Mouse (Mus musculus) cerebellum, adult 11 months (tissue): ENCODE measurements around the gene Ndufv1.
"Not testable (repeated sequence)": the region's sequence is repeated elsewhere in the genome, so short reads cannot be mapped to it uniquely, and the experiment has no call there.

Experiments used
- DNase-seq: peaks from one replicate; pipeline ENCODE4 v3.0.0; 2022

The Ndufv1 gene

DNA sequence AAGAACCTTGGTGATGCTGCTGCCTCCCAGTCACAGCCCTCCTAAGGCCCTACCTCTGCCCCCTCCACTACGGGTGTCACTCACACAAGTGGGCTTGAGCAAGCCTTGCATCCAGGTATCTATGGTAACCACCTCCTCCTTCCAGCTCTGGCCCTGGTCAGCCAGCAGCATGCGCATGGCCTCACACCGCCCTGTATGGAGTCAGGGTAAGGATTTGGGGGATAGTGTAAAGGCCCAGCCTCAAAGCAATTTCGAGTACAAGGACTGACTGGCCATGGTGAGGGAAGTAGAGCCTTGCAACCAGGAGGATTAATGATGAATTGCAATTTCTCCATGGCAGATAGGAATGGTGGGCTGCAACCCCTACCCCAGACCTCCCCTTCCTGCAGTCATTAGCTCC, 28.9 kb upstream of the Ndufv1 start:
- DNase-seq = not testable (repeated sequence)

DNA sequence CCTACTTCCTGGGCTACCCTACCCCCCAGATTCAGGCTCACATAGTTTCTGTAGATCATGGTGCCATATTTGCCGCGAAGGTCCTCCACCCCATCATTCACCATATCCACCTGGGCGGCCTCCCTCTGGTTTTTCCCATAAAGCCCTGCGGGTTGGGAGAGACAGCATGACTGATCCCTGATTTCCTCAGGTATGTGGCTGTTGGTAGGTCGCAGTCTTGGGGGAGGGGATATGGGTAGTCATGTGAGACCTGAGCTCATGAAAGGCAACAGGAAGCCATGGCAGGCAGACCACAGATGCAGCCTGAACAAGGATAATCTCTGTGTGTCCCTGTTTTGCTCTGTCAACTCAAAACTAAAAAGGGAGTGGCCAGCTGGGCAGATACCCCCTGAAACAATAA, 28.3 kb upstream of the Ndufv1 start:
- not testable (repeated sequence) for DNase-seq

DNA sequence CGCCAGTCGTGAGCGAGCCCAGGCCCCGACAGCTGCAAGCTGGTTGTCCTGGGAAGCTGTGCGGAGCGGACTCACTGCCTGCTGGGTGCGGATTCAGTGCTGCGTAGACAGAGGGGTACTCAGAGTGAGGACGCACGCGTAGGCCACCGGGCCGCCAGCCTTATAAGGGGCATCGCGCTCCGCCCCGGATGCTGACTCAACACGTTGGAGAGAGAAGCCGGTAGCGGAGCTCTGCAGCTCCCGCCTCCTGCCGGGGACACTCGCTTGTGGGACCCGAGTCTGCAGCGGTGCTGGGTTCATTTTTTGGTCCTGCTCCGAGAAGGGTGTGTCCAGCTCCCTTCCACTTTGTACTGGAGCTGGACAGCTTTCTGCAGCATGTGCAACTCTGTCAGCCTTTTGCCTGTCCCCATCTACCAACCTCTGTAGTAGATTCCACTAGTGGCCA, 25.2 kb upstream of the Ndufv1 start, which contains the start of gene Gstp1:
TSS of gene Gstp1 (minus strand) at position 198 of the 445 bp plus-strand sequence.
- DNase-seq = peak; percentile 75

DNA sequence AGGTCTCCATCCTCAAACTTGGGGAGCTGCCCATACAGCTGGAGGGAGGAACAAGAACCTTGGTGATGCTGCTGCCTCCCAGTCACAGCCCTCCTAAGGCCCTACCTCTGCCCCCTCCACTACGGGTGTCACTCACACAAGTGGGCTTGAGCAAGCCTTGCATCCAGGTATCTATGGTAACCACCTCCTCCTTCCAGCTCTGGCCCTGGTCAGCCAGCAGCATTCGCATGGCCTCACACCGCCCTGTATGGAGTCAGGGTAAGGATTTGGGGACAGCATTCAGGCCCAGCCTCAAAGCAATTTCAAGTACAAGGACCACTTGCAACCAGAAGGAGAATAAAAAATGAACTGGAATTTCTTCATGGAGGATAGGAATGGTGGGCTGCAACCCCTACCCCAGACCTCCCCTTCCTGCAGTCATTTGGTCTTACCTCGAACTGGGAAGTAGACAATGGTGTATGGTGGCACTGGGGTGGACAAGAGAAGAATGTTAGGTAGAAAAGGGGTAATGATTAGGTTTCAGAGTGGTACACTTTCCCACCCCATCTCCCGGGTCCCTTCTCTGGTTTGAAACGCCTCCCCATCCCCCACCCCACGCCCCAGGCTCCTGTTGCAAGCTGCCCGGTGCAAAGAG, 24.7 kb upstream of the Ndufv1 start:
- DNase-seq = not testable (repeated sequence)

DNA sequence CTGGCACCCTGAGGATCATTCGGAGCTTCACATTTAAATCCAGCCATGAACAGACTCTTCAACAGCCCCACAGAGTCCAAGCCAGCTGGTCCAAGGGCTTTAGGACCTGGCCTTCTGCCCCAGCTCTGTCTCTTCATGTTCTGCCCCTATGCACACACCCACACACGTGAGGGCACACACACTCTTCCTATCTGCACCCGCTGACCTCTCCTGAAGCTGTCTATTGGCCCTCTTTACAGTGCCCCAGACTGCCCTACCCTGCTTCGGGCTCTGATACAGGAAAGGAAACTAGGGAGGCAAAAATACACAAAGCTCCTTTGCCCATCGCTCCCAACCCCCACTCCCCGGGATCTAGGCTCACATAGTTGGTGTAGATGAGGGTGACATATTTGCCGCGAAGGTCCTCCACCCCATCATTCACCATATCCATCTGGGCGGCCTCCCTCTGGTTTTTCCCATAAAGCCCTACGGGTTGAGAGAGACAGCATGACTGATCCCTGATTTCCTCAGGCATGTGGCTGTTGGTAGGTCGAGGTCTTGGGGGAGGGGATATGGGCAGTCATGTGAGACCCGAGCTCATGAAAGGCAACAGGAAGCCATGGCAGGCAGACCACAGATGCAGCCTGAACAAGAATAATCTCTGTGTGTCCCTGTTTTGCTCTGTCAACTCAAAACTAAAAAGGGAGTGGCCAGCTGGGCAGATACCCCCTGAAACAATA, 23.9 kb upstream of the Ndufv1 start:
- DNase-seq = no peak

DNA sequence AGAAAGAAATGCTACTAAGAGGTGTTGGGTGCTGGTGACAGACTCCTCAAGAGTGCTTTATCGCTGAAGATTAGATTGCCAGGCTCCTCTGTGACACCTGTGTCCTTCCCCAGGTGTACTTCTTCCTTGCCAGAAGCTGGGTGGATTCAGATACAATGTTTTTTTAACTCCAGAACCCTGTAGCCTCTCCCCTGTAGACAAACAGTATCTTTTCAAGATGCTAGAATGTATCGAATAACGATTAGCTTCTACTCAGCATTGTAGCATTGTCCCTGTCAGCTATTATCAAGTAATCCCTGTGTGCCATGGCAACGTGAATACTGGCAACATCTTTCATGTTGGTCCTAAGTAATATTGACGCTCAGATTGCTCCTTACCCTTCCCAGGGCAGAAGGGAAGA, 21.1 kb upstream of the Ndufv1 start:
- DNase-seq = no peak

DNA sequence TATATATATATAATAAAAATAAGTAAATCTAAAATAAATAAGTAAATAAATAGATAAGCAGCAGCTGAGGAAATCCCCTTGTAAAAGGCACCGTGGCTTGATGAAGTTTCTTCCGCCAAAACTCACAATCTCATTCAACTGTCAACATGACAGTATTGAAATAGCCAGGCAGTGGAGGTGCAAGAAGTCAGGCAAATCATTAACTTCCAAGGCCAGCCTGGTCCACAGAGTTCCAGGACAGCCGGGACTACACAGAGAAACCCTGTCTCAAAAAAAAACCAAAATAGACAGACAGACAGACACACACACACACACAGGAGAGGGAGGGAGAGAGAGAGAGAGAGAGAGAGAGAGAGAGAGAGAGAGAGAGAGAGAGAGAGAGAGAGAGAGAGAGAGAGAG, 20.7 kb upstream of the Ndufv1 start:
- DNase-seq = no peak

DNA sequence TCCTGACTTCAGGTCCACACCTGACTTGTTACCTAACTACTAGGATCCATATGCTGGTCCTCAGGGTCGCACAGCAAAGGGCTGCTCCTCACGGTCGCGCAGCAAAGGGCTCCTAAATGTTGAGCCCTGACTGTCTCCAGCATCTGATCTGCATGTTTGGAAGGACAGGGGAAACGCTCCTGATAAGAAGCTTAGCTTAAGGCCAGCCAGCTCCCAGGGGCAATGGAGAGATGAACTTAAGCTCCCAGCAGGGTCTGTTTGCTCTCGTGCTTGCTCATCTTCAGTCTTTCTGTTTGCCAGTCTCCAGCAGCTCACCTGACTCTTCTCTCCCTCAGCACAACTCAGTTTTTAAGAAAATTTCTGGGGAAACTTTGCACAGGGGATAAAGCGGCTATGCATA, 20.1 kb upstream of the Ndufv1 start:
- no peak for DNase-seq

DNA sequence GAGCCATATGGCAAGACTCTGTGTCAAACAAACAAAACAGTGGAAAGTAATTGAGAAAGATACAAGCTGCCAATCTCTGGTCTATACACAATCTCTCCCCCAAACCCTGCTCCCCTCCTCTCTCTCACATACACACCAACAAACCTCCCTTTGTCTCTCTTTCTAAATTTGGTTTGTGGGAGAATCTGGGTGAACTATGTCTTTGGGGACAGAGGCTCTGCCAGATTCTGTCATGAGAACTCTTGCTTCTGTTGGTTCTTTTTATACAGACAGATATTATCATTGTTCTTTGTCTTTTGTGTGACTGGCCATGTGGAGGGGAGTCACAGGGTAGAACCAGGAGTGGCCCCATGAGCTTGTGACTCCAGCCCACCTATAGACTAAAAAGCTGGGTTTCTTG, 15.0 kb upstream of the Ndufv1 start:
- no peak for DNase-seq

DNA sequence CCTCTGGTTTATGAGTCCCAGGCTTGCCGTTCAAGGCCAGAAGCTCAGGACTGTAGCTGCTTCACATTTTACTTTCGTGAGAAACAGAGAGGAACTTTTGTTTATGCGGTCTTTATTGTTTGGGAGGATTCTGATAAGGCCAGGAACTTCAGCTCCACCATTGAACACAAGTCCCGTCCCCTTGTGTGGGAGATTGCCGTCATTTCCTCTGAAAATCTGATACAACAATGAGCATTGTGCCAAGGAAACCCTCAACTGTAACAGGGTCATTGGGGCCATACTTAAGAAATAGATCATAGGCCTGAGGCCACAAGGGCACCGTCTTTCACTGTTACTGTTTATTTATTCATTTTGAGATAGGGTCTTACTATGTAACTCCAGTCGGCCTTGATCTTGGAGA, 10.6 kb upstream of the Ndufv1 start:
- DNase-seq = no peak

DNA sequence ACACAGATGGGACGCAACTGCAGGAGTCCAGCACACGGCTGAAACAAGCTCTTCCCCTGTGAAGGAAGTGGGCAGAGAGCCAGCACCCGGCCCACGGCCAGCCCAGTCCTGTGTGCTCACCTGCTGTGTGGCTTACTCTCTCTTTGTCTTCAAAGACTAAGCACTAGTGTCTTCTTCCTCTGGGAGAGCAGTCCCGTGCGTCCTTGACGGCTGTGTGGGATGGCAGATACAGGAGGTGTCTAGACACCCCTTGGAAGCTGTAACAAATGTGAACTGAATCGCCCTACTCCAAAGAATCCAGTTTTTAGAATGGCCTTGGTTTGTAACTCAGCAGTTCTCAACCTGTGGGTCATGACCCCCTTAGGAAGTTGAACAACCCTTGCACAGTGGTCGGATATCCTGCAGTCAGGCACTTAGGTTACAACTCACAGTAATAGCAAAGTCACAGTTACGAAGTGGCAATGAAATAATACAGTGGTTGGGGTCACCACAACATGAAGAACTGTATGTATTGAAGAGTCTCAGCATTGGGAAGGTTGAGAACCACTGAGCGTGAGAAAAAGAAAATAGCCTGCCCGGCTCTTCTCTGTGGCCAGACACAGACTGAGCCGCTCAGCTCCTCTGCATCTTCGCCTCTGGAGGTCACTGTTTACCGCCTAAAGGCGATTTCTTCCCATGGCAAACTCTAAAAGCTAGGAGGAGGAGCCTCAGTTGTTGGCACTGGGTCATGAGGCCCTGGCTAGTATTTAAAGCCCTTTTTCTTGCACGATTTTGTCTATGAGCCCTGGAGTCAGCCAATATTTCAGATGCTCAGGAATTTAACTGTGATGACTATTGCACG, 6.4 kb upstream of the Ndufv1 start:
- DNase-seq = peak; percentile 84

DNA sequence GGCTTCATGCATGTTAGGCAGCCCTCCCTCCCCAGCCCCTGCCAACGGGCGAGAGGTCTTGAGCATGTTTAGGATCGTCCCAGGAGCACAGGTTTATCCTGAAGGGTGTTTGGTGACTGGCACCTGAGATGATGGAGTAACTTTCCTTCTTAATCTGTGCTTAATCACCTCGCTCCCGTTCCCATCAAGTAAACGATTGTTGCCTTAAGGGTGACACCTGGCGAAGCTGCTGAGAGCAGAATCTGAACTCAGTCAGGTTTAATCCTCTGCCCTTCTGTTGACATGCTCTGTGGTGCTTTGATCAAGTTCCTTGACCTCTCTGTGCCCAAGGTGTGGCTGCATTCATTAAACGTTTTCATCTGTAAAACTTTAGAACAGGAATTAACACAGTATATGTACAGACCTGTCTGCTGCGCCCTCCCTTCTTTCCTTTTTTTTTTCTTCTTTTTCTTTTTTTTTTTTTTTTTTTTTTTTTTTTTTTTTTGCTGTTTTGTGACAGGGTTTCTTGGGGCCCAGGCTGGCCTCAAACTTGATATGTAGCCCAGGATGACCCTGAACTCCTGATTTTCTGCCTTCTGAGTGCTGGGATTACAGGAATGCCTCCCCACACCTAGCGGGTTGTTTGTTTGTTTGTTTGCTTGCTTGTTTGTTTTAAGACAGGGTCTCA, 5.4 kb upstream of the Ndufv1 start:
- DNase-seq = no peak

DNA sequence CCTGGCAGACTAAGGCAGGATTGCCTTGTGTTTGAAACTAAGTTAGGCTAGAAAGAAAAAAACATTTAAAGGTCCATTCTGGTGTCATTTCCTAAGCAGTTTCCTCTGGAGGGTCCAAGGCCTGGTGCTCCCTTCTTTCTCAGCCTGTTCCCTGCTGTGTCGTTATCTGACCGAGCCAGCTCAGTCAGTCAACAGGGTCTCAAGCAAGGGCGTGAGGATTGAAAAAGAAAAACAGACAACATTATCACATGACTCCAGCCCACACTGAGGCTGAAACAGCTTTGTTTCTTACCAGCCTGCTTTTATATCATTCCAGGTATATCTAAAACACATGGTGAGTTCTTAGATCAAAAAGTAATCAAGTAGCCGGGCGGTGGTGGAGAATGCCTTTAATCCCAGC, 3.0 kb upstream of the Ndufv1 start:
- no peak for DNase-seq

DNA sequence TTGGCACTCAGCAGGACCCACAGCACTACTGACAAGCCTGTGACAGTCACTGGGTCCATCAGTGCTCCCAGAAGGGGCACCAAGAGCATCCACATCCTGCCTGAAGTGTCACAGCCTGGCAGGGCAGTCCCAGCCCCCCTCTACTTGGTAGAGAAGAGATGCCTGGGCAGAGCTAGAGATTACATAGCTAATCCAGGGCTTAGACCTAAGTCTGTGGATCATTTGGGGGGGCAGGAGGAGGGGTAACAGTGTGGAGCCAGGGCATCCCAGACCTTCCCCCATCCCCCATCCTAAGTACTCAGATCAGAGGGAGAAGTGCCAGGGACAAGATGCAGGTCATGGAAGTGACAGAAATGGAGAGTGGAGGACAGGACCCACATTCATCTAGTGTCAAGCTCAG, 2.2 kb upstream of the Ndufv1 start:
- DNase-seq = no peak

DNA sequence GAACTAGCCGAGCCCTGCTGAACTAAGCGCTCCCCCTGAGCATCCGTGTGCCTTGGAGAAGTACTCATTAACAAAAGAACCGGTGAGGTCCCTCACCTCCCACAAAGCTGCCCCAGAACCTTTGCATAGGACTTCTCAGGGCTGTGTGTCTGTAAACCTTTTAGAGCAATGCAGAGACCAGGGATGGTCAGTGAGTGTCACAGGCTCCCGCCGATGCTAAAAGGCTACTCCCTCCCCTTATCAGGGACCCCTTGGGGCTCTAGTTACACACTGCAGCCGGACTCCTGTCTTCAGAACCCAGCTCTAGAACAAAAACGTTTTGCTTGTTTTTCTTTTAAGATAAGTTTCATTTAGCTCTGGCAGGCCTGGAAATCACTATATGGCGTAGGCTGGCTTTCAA, 460 bp upstream of the Ndufv1 start:
- no peak for DNase-seq

DNA sequence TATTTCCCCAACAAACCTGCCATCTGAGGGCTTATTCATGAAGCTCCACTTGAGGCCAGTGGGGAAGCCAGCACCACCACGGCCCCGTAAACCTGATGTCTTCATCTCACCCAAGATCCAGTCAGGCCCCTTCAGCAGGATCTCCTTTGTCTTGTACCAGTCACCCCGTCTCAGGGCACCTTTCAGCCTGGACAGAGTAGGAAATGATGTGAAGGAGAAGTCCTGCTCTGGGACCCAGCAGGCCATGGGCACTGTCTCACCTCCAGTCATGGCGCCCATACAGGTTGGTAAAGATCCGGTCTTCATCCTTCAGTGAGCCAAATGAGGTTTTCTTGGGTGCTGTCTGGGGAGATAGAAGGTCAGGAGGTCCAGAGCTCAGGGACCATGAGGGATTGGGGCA, 1.5 kb downstream of the Ndufv1 start:
- DNase-seq = no peak

DNA sequence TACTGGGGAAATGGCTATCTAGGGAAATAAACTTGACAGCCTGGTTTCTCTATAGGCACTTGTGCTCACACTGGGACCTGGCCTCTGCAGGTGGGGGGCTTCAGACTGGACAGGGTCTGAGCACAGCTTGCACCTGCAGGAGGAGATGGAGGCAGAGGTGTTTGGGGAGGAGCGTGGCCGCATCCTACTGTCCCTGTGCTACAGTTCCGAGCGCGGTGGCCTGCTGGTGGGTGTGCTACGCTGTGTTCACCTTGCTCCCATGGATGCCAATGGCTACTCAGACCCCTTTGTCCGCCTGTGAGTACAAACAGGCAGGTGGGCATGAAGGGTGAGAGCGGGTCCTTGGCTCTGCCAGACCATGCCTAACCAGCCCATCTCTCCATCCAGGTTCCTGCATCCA, 6.6 kb downstream of the Ndufv1 start:
- no peak for DNase-seq

DNA sequence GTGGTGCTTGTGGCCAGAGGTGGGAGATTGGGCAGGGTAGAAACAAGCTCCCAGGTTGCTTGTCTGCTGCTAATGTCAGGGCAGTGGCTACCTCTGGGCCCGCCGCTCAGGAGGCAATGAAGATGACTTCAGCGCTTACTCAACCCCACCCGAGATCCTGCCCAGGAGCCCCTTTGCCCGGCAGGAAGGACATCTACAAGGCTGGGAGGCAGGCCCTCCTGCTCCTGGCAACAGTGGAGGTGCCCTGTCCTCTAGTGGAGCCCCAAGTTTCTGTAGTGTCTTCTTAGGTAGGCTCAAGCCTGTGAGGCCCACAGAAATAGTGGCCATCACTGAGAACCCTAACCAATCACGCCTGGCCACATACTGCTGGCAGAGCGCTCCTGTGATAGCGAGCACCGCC, 7.5 kb downstream of the Ndufv1 start:
- no peak for DNase-seq

DNA sequence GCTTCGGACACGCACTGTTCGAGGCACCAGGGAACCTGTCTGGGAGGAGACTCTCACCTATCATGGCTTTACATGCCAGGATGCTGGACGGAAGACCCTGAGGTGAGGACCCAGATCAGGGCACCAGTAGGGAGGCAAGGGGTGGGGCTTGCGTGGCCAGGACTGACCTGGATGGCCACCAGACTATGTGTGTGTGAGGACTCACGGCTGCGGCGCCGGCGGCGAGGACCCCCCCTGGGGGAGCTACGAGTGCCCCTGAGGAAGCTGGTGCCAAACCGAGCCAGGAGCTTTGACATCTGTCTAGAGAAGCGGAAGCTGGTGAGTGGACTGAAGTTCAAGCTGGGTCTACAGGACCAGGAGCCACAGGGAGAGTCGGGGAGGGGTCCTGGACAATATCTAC, 8.3 kb downstream of the Ndufv1 start:
- no peak for DNase-seq

DNA sequence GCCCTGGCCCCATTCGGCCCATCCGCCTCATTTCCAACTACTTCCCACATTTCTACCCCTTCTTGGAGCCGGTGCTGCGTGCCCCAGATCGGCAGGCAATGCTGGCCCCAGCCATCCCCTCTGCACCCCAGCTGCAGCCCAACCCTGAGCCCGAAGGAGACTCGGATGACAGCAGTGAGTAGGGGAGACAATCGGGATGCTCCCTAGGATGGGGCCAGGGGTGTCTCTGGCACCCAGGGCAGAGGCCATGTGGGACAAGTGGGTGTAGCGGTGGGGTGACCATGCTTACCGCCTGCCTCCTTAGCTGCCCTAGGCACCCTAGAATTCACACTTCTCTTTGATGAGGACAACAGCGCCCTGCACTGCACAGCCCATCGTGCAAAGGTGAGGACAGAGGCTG, 9.0 kb downstream of the Ndufv1 start:
- no peak for DNase-seq

DNA sequence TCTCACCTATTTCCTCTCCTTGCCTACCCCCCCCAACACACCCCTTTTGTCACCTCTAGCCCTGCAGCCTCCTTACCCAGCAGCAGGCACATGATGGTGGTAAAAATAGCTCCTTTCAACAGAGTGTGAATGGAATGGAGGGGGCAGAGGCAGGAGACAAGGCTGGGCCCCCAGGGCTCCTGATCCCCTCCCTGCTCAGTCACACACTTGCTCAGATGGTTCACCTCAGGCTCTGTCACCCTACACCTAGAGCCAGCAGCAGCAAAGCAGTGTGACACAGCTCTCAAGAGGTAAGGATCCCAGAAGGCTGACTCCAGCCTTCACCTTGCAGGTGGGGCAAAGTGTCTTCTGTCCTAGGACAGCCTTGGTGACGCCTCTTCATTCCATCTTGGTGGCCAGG, 9.5 kb downstream of the Ndufv1 start, which contains the start of gene Doc2g:
TSS of gene Doc2g (plus strand) at position 202 of the 400 bp plus-strand sequence.
- no peak for DNase-seq

DNA sequence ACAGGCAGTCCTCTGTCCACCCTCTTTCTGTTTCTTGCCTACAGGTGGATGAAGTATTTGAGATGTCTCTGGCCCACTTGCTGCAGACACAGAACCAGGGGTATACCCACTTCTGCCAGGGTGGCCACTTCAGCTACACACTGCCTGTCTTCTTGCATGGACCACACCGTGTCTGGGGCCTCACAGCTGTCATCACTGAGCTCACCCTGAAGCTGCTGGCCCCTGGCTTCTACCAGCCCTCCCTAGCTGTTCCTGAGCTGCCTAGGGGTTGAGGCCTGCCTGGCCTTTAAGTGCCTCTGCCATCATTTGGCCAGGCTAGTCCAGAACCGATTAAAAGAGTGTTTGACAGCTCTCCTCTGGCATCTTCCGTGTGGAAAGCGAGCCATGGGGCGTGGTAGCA, 10.9 kb downstream of the Ndufv1 start:
- no peak for DNase-seq

DNA sequence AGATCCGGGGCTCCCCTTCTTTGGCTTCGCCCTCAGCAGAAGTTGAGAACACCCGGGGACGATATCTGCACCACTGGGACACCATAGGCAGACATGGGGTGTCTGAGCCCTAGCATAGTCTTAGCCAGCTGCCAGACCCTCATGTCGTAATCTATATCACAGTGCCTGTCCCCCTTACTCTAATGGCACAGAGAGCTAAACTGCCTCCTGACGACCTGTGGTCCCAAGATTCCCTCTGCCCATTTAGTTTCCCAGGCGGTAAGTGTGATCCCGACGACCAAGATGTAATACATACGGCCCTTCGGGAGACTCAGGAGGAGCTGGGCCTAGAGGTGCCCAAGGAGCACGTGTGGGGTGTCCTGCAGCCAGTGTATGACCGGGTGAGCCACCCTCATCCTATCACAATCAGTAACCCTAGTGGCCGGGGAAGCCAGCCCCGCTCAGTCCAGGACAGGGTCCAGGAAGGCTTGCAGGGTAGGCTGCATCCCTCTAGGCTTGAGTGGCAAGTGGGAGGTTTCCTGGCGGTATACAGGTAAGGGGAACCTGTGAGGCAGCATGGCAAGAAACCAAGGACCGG, 11.6 kb downstream of the Ndufv1 start:
- DNase-seq = no peak
